Mouse (Mus musculus) A20 (cell line): Measurements from ENCODE around the gene Aldh5a1.
"Not testable (repeated sequence)": the region's sequence is repeated elsewhere in the genome, so short reads cannot be mapped to it uniquely, and the experiment has no call there.

ENCODE experiments used
- DNase-seq: peaks from one replicate; pipeline ENCODE4 v3.0.0-alpha.2; 2011; ENCODE audit warnings: low read depth, low spot score

Aldh5a1 gene

GRCm38 (mm10) chr13:24937108-24937838, at the start of gene Aldh5a1:
Aldh5a1 (minus strand) TSS chr13:24937661.
- peak; percentile 88 for DNase-seq

GRCm38 (mm10) chr13:24985435-24985834, 48.0 kb upstream of the Aldh5a1 start:
- DNase-seq: no peak

GRCm38 (mm10) chr13:24981031-24981430, 43.6 kb upstream of the Aldh5a1 start:
- no peak for DNase-seq

- DNase-seq: no peak
Measured at GRCm38 (mm10) chr13:24977820-24978342, 40.4 kb upstream of the Aldh5a1 start.

- DNase-seq: no peak
Measured at GRCm38 (mm10) chr13:24976384-24976783, 38.9 kb upstream of the Aldh5a1 start.

GRCm38 (mm10) chr13:24971776-24972175, 34.3 kb upstream of the Aldh5a1 start:
- DNase-seq: not testable (repeated sequence)

- no peak for DNase-seq
Measured at GRCm38 (mm10) chr13:24965846-24966201, 28.4 kb upstream of the Aldh5a1 start.

- DNase-seq: peak; percentile 73
Measured at GRCm38 (mm10) chr13:24965130-24965845, 27.8 kb upstream of the Aldh5a1 start.

GRCm38 (mm10) chr13:24962119-24962518, 24.7 kb upstream of the Aldh5a1 start:
- no peak for DNase-seq

GRCm38 (mm10) chr13:24960084-24960483, 22.6 kb upstream of the Aldh5a1 start:
- DNase-seq: no peak

GRCm38 (mm10) chr13:24958671-24959070, 21.2 kb upstream of the Aldh5a1 start:
- no peak for DNase-seq

GRCm38 (mm10) chr13:24955500-24955899, 18.0 kb upstream of the Aldh5a1 start:
- no peak for DNase-seq

- DNase-seq: no peak
Measured at GRCm38 (mm10) chr13:24955091-24955490, 17.6 kb upstream of the Aldh5a1 start.

GRCm38 (mm10) chr13:24952659-24953058, 15.2 kb upstream of the Aldh5a1 start:
- no peak for DNase-seq

- DNase-seq: no peak
Measured at GRCm38 (mm10) chr13:24948870-24949269, 11.4 kb upstream of the Aldh5a1 start.

- no peak for DNase-seq
Measured at GRCm38 (mm10) chr13:24947158-24947557, 9.7 kb upstream of the Aldh5a1 start.

- DNase-seq: no peak
Measured at GRCm38 (mm10) chr13:24945567-24945966, 8.1 kb upstream of the Aldh5a1 start.

- DNase-seq: no peak
Measured at GRCm38 (mm10) chr13:24943303-24943702, 5.8 kb upstream of the Aldh5a1 start.

- DNase-seq: no peak
Measured at GRCm38 (mm10) chr13:24942512-24943282, 5.2 kb upstream of the Aldh5a1 start, which contains the start of gene Gpld1. Gpld1 (plus strand) TSS chr13:24943152.

- no peak for DNase-seq
Measured at GRCm38 (mm10) chr13:24939472-24939871, 2.0 kb upstream of the Aldh5a1 start.

GRCm38 (mm10) chr13:24938683-24939082, 1.2 kb upstream of the Aldh5a1 start:
- peak; percentile 88 for DNase-seq

GRCm38 (mm10) chr13:24937839-24938166, 342 bp upstream of the Aldh5a1 start:
- peak; percentile 87 for DNase-seq
